Mouse (Mus musculus): ENCODE data around the gene Gan. TPM values are rescaled to one million over a fixed set of nuclear protein-coding genes. Genes with fewer than 3 reads are reported as not detected.
A peak's percentile ranks its signal among the peaks of the same experiment; 100 is the strongest.

Gene Gan
- total and polyA plus RNA-seq, 3 experiments: 1.8 to 11.7 (median 5.0) TPM

GRCm38 (mm10) chr8:117209150-117209549 lies 51.2 kb downstream of the Gan start:
- Histone ChIP-seq H3K4me1 (ENCODE audit: insufficient read depth, low read depth, low read length) (no peaks in the 10 kb centered on the region), H3K9me3 (replicated peaks) (no peaks in the 10 kb centered on the region), H3K27me3 (ENCODE audit: insufficient read depth, low read length) (no peaks in the 10 kb centered on the region), H3K36me3 (replicated peaks) (peaks cover 86% of the 10 kb centered on the region), H3K4me3 (ENCODE audit: low read depth, low read length) (no peak overlapping the region)
- TF ChIP-seq TAL1 (conservative IDR thresholded peaks at IDR 0.05; ENCODE audit: low read depth, low read length) (no peak), POLR2AphosphoS5 (IDR thresholded peaks at IDR 0.05; ENCODE audit: insufficient replicate concordance, low read depth, low read length) (no peak), CTCF (IDR thresholded peaks at IDR 0.05; ENCODE audit: low read depth, low read length) (no peak), GATA1 (IDR thresholded peaks at IDR 0.05; ENCODE audit: borderline replicate concordance, low read length) (no peak), GATA2 (IDR thresholded peaks at IDR 0.05; ENCODE audit: borderline replicate concordance, low read depth, low read length) (no peak)
- no peak for ATAC-seq (ENCODE audit: extremely low read depth, insufficient number of reproducible peaks, low FRiP score, poor library complexity, severe bottlenecking)
- DNase-seq (ENCODE audit: low spot score): no peak

- H3K9me3 ChIP-seq (replicated peaks): no peaks in the 10 kb centered on the region
- H3K4me1 ChIP-seq (ENCODE audit: insufficient read depth, low read depth, low read length): no peaks in the 10 kb centered on the region
- H3K4me3 ChIP-seq (ENCODE audit: low read depth, low read length): no peak overlapping the region
- no peak for TF ChIP-seq POLR2AphosphoS5 (IDR thresholded peaks at IDR 0.05; ENCODE audit: insufficient replicate concordance, low read depth, low read length)
- no peak for TF ChIP-seq GATA1 (IDR thresholded peaks at IDR 0.05; ENCODE audit: borderline replicate concordance, low read length)
- TF ChIP-seq CTCF (IDR thresholded peaks at IDR 0.05; ENCODE audit: low read depth, low read length): no peak
- no peak for TF ChIP-seq GATA2 (IDR thresholded peaks at IDR 0.05; ENCODE audit: borderline replicate concordance, low read depth, low read length)
- TF ChIP-seq TAL1 (conservative IDR thresholded peaks at IDR 0.05; ENCODE audit: low read depth, low read length): no peak
- ATAC-seq (ENCODE audit: extremely low read depth, insufficient number of reproducible peaks, low FRiP score, poor library complexity, severe bottlenecking) (no peak), DNase-seq (ENCODE audit: low spot score) (no peak)
- peaks cover 84% of the 10 kb centered on the region for H3K36me3 ChIP-seq (replicated peaks)
- no peaks in the 10 kb centered on the region for H3K27me3 ChIP-seq (ENCODE audit: insufficient read depth, low read length)
Measured at GRCm38 (mm10) chr8:117212100-117212499, 54.2 kb downstream of the Gan start.

DNA sequence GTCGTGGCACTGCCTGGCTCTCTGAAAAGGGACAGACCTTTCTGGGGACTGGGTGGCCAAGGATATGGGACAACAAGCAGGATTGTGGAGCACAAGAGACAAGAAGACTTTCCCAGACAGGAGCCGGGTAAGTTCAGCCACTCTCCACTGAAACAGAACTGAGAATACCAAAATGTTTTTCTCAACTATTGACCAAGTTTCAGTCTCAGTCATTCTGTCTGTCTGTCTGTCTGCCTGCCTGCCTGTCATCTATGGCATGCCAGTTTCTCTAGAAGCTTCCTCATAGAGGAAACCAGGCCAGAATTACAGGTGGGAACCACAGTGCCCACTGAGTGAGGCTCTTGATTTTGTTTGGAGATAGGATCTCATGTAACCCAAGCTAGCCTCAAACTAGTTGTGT lies 59.8 kb downstream of the Gan start:
- Histone ChIP-seq H3K9me3 (replicated peaks) (no peaks in the 10 kb centered on the region), H3K4me3 (ENCODE audit: low read depth, low read length) (no peak overlapping the region), H3K36me3 (replicated peaks) (peaks cover 34% of the 10 kb centered on the region), H3K4me1 (ENCODE audit: insufficient read depth, low read depth, low read length) (no peaks in the 10 kb centered on the region), H3K27me3 (ENCODE audit: insufficient read depth, low read length) (peaks cover 13% of the 10 kb centered on the region)
- no peak for ATAC-seq (ENCODE audit: extremely low read depth, insufficient number of reproducible peaks, low FRiP score, poor library complexity, severe bottlenecking)
- no peak for TF ChIP-seq TAL1 (conservative IDR thresholded peaks at IDR 0.05; ENCODE audit: low read depth, low read length)
- no peak for TF ChIP-seq GATA1 (IDR thresholded peaks at IDR 0.05; ENCODE audit: borderline replicate concordance, low read length)
- TF ChIP-seq POLR2AphosphoS5 (IDR thresholded peaks at IDR 0.05; ENCODE audit: insufficient replicate concordance, low read depth, low read length): no peak
- TF ChIP-seq CTCF (IDR thresholded peaks at IDR 0.05; ENCODE audit: low read depth, low read length): no peak
- TF ChIP-seq GATA2 (IDR thresholded peaks at IDR 0.05; ENCODE audit: borderline replicate concordance, low read depth, low read length): no peak
- no peak for DNase-seq (ENCODE audit: low spot score)

GRCm38 (mm10) chr8:117222396-117222795 lies 64.5 kb downstream of the Gan start:
- H3K36me3 ChIP-seq (replicated peaks): peaks cover 2% of the 10 kb centered on the region
- ATAC-seq (ENCODE audit: extremely low read depth, insufficient number of reproducible peaks, low FRiP score, poor library complexity, severe bottlenecking) (no peak), DNase-seq (ENCODE audit: low spot score) (no peak)

DNA sequence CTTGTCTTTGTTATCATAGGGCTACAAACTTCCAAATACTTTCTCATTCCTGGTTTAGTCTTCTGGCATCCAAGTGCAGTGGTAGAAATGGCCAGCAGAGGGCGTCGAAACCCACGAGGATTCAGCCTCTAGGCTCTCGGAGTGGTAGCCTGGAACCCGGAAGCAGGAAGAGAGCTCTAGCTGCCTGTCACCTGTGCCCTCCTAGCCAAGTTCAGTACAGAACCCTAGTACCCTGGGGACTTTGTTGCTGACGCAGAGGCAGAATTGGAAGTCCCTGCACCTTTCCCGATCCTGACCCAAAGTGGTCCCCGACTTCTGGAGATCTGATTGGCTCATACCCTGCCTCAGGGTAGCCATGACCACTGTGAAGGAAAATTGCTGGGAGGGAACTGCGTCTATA lies 66.7 kb downstream of the Gan start:
- TF ChIP-seq CTCF (IDR thresholded peaks at IDR 0.05; ENCODE audit: low read depth, low read length): peak; percentile 70; the same call in 1 of the 2 replicates
- no peak for TF ChIP-seq POLR2AphosphoS5 (IDR thresholded peaks at IDR 0.05; ENCODE audit: insufficient replicate concordance, low read depth, low read length)
- Histone ChIP-seq H3K36me3 (replicated peaks) (no peaks in the 10 kb centered on the region), H3K27me3 (ENCODE audit: insufficient read depth, low read length) (peaks cover 23% of the 10 kb centered on the region), H3K4me1 (ENCODE audit: insufficient read depth, low read depth, low read length) (peaks cover 7% of the 10 kb centered on the region), H3K9me3 (replicated peaks) (no peaks in the 10 kb centered on the region), H3K4me3 (ENCODE audit: low read depth, low read length) (peak overlapping the region; percentile 50; the same call in 1 of the 2 replicates)
- ATAC-seq (ENCODE audit: extremely low read depth, insufficient number of reproducible peaks, low FRiP score, poor library complexity, severe bottlenecking): peak; percentile 98
- DNase-seq (ENCODE audit: low spot score): peak; percentile 78

More at GRCm38 (mm10) chr8:117222396-117222795, 64.5 kb downstream of the Gan start:
- no peak overlapping the region for H3K4me3 ChIP-seq (ENCODE audit: low read depth, low read length)
- peaks cover 7% of the 10 kb centered on the region for H3K4me1 ChIP-seq (ENCODE audit: insufficient read depth, low read depth, low read length)
- H3K27me3 ChIP-seq (ENCODE audit: insufficient read depth, low read length): peaks cover 21% of the 10 kb centered on the region
- TF ChIP-seq GATA2 (IDR thresholded peaks at IDR 0.05; ENCODE audit: borderline replicate concordance, low read depth, low read length): no peak
- no peak for TF ChIP-seq POLR2AphosphoS5 (IDR thresholded peaks at IDR 0.05; ENCODE audit: insufficient replicate concordance, low read depth, low read length)
- TF ChIP-seq TAL1 (conservative IDR thresholded peaks at IDR 0.05; ENCODE audit: low read depth, low read length): no peak
- no peak for TF ChIP-seq GATA1 (IDR thresholded peaks at IDR 0.05; ENCODE audit: borderline replicate concordance, low read length)
- TF ChIP-seq CTCF (IDR thresholded peaks at IDR 0.05; ENCODE audit: low read depth, low read length): no peak
- H3K9me3 ChIP-seq (replicated peaks): no peaks in the 10 kb centered on the region

GRCm38 (mm10) chr8:117226306-117226705 lies 68.4 kb downstream of the Gan start:
- DNase-seq (ENCODE audit: low spot score) (no peak), ATAC-seq (ENCODE audit: extremely low read depth, insufficient number of reproducible peaks, low FRiP score, poor library complexity, severe bottlenecking) (no peak)
- H3K27me3 ChIP-seq (ENCODE audit: insufficient read depth, low read length): peaks cover 21% of the 10 kb centered on the region
- peaks cover 7% of the 10 kb centered on the region for H3K4me1 ChIP-seq (ENCODE audit: insufficient read depth, low read depth, low read length)
- no peaks in the 10 kb centered on the region for H3K9me3 ChIP-seq (replicated peaks)
- H3K36me3 ChIP-seq (replicated peaks): no peaks in the 10 kb centered on the region
- TF ChIP-seq TAL1 (conservative IDR thresholded peaks at IDR 0.05; ENCODE audit: low read depth, low read length) (no peak), GATA2 (IDR thresholded peaks at IDR 0.05; ENCODE audit: borderline replicate concordance, low read depth, low read length) (no peak), CTCF (IDR thresholded peaks at IDR 0.05; ENCODE audit: low read depth, low read length) (no peak), GATA1 (IDR thresholded peaks at IDR 0.05; ENCODE audit: borderline replicate concordance, low read length) (no peak), POLR2AphosphoS5 (IDR thresholded peaks at IDR 0.05; ENCODE audit: insufficient replicate concordance, low read depth, low read length) (no peak)
- no peak overlapping the region for H3K4me3 ChIP-seq (ENCODE audit: low read depth, low read length)

Measured in G1E (cell line).